Mouse (Mus musculus) testis, adult 2 months (tissue): ENCODE measurements around the gene Opa3.

Source experiments
- CTCF ChIP-seq: fragments of 200-500 bp; IDR thresholded peaks from 2 replicates; pipeline ENCODE4 v1.5.1; 2012; ENCODE audit warnings: low read depth, mild to moderate bottlenecking, inconsistent platforms, low read length, moderate library complexity; ENCODE audit not compliant: control insufficient read depth, insufficient read depth, insufficient replicate concordance
- POLR2A ChIP-seq: fragments of 200-500 bp; IDR thresholded peaks from 2 replicates; pipeline ENCODE4 v1.6.1; 2012; ENCODE audit warnings: low read depth, mild to moderate bottlenecking, inconsistent platforms, low read length, moderate library complexity; ENCODE audit not compliant: control insufficient read depth

DNA sequence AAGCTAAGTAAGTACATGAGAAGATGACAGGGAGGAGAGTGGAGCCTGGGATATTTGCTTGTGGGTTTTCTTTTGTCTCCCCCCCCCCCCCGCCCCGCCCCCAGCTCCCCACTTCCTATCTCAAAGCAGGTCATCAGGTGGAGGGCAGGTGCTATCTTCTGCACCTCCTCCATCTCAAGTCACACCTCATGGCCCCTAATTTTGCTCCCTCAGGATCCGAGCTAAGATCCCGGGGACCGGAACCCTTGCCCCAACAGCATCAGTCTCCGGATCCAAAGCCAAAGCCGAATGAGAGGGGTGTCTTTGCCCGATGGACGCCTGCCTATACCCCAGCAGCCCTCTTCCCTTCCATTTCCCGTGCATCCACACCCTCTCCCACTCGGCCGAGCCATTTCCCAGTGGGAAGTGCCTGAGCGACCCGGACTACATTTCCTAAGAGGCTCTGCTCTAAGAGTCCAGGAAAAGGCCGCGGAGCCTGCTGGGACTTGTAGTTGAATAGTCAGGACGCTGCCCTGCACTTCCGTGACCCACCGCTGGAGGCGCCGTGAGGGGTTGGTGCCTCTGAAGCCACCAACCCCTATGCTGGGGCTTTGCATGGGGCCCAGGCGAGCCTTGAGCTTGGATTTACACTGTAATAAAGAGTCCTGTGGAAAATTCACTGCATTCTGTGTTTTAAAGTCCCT lies 67.5 kb downstream of the Opa3 start:
- TF ChIP-seq POLR2A (no peak), CTCF (peak; percentile 92)
